Mouse (Mus musculus) Muller cell, postnatal 12 days (primary cell): ENCODE data around the gene Ppm1l.
"Not testable (repeated sequence)": the region's sequence is repeated elsewhere in the genome, so short reads cannot be mapped to it uniquely, and the experiment has no call there.

Experiments used
- DNase-seq: peaks from one replicate; pipeline ENCODE4 v3.0.0-alpha.2; 2015; ENCODE audit errors: inconsistent ontology term

Gene Ppm1l

GRCm38 (mm10) chr3:69367916-69368315 is 51.3 kb downstream of the Ppm1l start:
- DNase-seq = no peak

- DNase-seq = no peak
Observed at GRCm38 (mm10) chr3:69372731-69373130, 56.1 kb downstream of the Ppm1l start.

GRCm38 (mm10) chr3:69373544-69374306 is 57.1 kb downstream of the Ppm1l start:
- no peak for DNase-seq

GRCm38 (mm10) chr3:69374538-69374937 is 57.9 kb downstream of the Ppm1l start:
- no peak for DNase-seq

GRCm38 (mm10) chr3:69374983-69375382 is 58.3 kb downstream of the Ppm1l start:
- DNase-seq = no peak

- DNase-seq = no peak
Observed at GRCm38 (mm10) chr3:69381213-69381612, 64.6 kb downstream of the Ppm1l start.

GRCm38 (mm10) chr3:69391834-69392233 is 75.2 kb downstream of the Ppm1l start:
- not testable (repeated sequence) for DNase-seq

GRCm38 (mm10) chr3:69392298-69392697 is 75.6 kb downstream of the Ppm1l start:
- no peak for DNase-seq

- no peak for DNase-seq
Observed at GRCm38 (mm10) chr3:69393079-69393478, 76.4 kb downstream of the Ppm1l start.

- DNase-seq = no peak
Observed at GRCm38 (mm10) chr3:69393991-69394390, 77.3 kb downstream of the Ppm1l start.

GRCm38 (mm10) chr3:69395084-69395483 is 78.4 kb downstream of the Ppm1l start:
- DNase-seq = no peak

- DNase-seq = no peak
Observed at GRCm38 (mm10) chr3:69397733-69398132, 81.1 kb downstream of the Ppm1l start.

GRCm38 (mm10) chr3:69399336-69399735 is 82.7 kb downstream of the Ppm1l start:
- DNase-seq = no peak

GRCm38 (mm10) chr3:69403196-69403595 is 86.5 kb downstream of the Ppm1l start:
- no peak for DNase-seq

GRCm38 (mm10) chr3:69406210-69406895 is 89.7 kb downstream of the Ppm1l start:
- peak; percentile 68 for DNase-seq

- no peak for DNase-seq
Observed at GRCm38 (mm10) chr3:69408064-69408463, 91.4 kb downstream of the Ppm1l start.

GRCm38 (mm10) chr3:69416112-69416511 is 99.5 kb downstream of the Ppm1l start:
- DNase-seq = no peak

- DNase-seq = no peak
Observed at GRCm38 (mm10) chr3:69422741-69423140, 106.1 kb downstream of the Ppm1l start.

GRCm38 (mm10) chr3:69423371-69423770 is 106.7 kb downstream of the Ppm1l start:
- peak; percentile 6 for DNase-seq

GRCm38 (mm10) chr3:69424781-69425180 is 108.1 kb downstream of the Ppm1l start:
- not testable (repeated sequence) for DNase-seq

GRCm38 (mm10) chr3:69427259-69427658 is 110.6 kb downstream of the Ppm1l start:
- no peak for DNase-seq

- no peak for DNase-seq
Observed at GRCm38 (mm10) chr3:69428221-69428620, 111.6 kb downstream of the Ppm1l start.

GRCm38 (mm10) chr3:69429319-69429718 is 112.7 kb downstream of the Ppm1l start:
- DNase-seq = no peak
